Mouse (Mus musculus) kidney, embryonic 16.5 days (tissue): ENCODE results near the gene Gprin1. TPM values are rescaled to one million over a fixed set of nuclear protein-coding genes. Genes with fewer than 3 reads are reported as not detected.

ENCODE experiments used
- ATAC-seq: fragments of 200-750 bp; cut with Nextera tagmentation; 2 replicates; pipeline ENCODE4 v1.8.0; 2017; ENCODE audit warnings: moderate TSS enrichment; ENCODE audit not compliant: low FRiP score, low TSS enrichment
- H3K27ac ChIP-seq: fragments of 300-500 bp; sonication (generic); 2 replicates; pipeline ENCODE4 v1.5.1; 2014; ENCODE audit warnings: low read length
- H3K27me3 ChIP-seq: fragments of 300-500 bp; sonication (generic); 2 replicates; pipeline ENCODE4 v1.6.1; 2014; ENCODE audit warnings: low read length, control low read depth, mixed read lengths; ENCODE audit not compliant: insufficient read depth
- H3K36me3 ChIP-seq: fragments of 300-500 bp; sonication (generic); 2 replicates; pipeline ENCODE4 v1.6.1; 2014; ENCODE audit warnings: low read length, control low read depth, mixed read lengths; ENCODE audit not compliant: insufficient read depth
- H3K4me1 ChIP-seq: fragments of 300-500 bp; sonication (generic); 2 replicates; pipeline ENCODE4 v1.6.1; 2014; ENCODE audit warnings: low read length, control low read depth, mixed read lengths; ENCODE audit not compliant: insufficient read depth
- H3K4me2 ChIP-seq: fragments of 300-500 bp; sonication (generic); replicated peaks from 2 replicates; pipeline ENCODE4 v1.6.1; 2014; ENCODE audit warnings: low read depth, low read length
- H3K4me3 ChIP-seq: fragments of 300-500 bp; sonication (generic); 2 replicates; pipeline ENCODE4 v1.5.1; 2014; ENCODE audit warnings: mild to moderate bottlenecking, low read length
- H3K9ac ChIP-seq: fragments of 300-500 bp; sonication (generic); replicated peaks from 2 replicates; pipeline ENCODE4 v1.6.1; 2014; ENCODE audit warnings: low read length
- H3K9me3 ChIP-seq: fragments of 300-500 bp; sonication (generic); 2 replicates; pipeline ENCODE4 v1.6.1; 2016; ENCODE audit warnings: low read length, control low read depth
- WGBS: fragments of 180-500 bp; shearing (Covaris S2); extraction: QIAGEN DNeasy Blood & Tissue Kit; methylation state at CpG from one replicate; pipeline ENCODE4 v1.1.7; 2014; 5-methylcytosine and 5-hydroxymethylcytosine counted together
- polyA plus RNA-seq: library from polyadenylated mRNA; unstranded; fragments of >200 nt; fragmentation: Nextera tagmentation; extraction: Ambion mirVana; gene quantifications from 2 replicates; pipeline ENCODE4 v1.2.1, GENCODE M21; 2015

Gprin1 gene
- polyA plus RNA-seq, 1 experiment from 2014 or later = 0.06 TPM

GRCm38 (mm10) chr13:54701243-54701642 lies 48.4 kb downstream of the Gprin1 start, which contains the start of gene Cdhr2:
Cdhr2 (plus strand) TSS chr13:54701461.
- Histone ChIP-seq H3K27me3 (no peaks in the 10 kb centered on the region), H3K4me1 (peaks cover 10% of the 10 kb centered on the region), H3K9me3 (no peaks in the 10 kb centered on the region), H3K9ac (peak within 1 kb of the TSS; percentile 35; the same call in 1 of the 2 replicates), H3K4me2 (peak within 1 kb of the TSS; percentile 34), H3K36me3 (no peaks in the 10 kb centered on the region), H3K4me3 (peak within 1 kb of the TSS; percentile 10; the same call in 1 of the 2 replicates), H3K27ac (peak within 1 kb of the TSS; percentile 39)
- ATAC-seq = peak; percentile 89
- 42% methylated on average over 5 of the region's 5 CpGs for WGBS

- 88% methylated on average over 11 of the region's 11 CpGs for WGBS
- no peak overlapping the region for H3K9ac ChIP-seq
- peaks cover 19% of the 10 kb centered on the region for H3K4me1 ChIP-seq
- no peaks in the 10 kb centered on the region for H3K27me3 ChIP-seq
- H3K36me3 ChIP-seq = no peaks in the 10 kb centered on the region
- no peaks in the 10 kb centered on the region for H3K9me3 ChIP-seq
- H3K4me2 ChIP-seq = no peak overlapping the region
- no peak overlapping the region for H3K4me3 ChIP-seq
- no peak for ATAC-seq
- H3K27ac ChIP-seq = no peak overlapping the region
Measured at GRCm38 (mm10) chr13:54695479-54696230, 54.0 kb downstream of the Gprin1 start.

GRCm38 (mm10) chr13:54694348-54695060 lies 55.2 kb downstream of the Gprin1 start:
- Histone ChIP-seq H3K9ac (peak overlapping the region; percentile 79), H3K27ac (peak overlapping the region; percentile 98), H3K27me3 (no peaks in the 10 kb centered on the region), H3K9me3 (no peaks in the 10 kb centered on the region), H3K4me3 (peak overlapping the region; percentile 71), H3K4me2 (peak overlapping the region; percentile 59), H3K4me1 (peaks cover 19% of the 10 kb centered on the region), H3K36me3 (no peaks in the 10 kb centered on the region)
- WGBS = 16% methylated on average over 26 of the region's 26 CpGs
- ATAC-seq = peak; percentile 84

GRCm38 (mm10) chr13:54693558-54694347 lies 55.9 kb downstream of the Gprin1 start, which contains the start of gene Rnf44:
Rnf44 (minus strand) TSS chr13:54693907.
- peaks cover 21% of the 10 kb centered on the region for H3K4me1 ChIP-seq
- H3K36me3 ChIP-seq = no peaks in the 10 kb centered on the region
- H3K9me3 ChIP-seq = no peaks in the 10 kb centered on the region
- peak within 1 kb of the TSS; percentile 98 for H3K27ac ChIP-seq
- peak within 1 kb of the TSS; percentile 90 for H3K9ac ChIP-seq
- H3K4me2 ChIP-seq = peak within 1 kb of the TSS; percentile 71
- no peaks in the 10 kb centered on the region for H3K27me3 ChIP-seq
- ATAC-seq = peak; percentile 99
- H3K4me3 ChIP-seq = peak within 1 kb of the TSS; percentile 71
- WGBS = 0% methylated on average over 88 of the region's 92 CpGs

GRCm38 (mm10) chr13:54692711-54693557 lies 56.7 kb downstream of the Gprin1 start:
- Histone ChIP-seq H3K9me3 (no peaks in the 10 kb centered on the region), H3K27ac (peak overlapping the region; percentile 87), H3K36me3 (no peaks in the 10 kb centered on the region), H3K9ac (peak overlapping the region; percentile 90), H3K4me3 (peak overlapping the region; percentile 71), H3K4me2 (peak overlapping the region; percentile 71), H3K4me1 (peaks cover 25% of the 10 kb centered on the region), H3K27me3 (no peaks in the 10 kb centered on the region)
- no peak for ATAC-seq
- 12% methylated on average over 21 of the region's 21 CpGs for WGBS

- Histone ChIP-seq H3K27ac (no peak overlapping the region), H3K4me3 (peak overlapping the region; percentile 71; the same call in 1 of the 2 replicates), H3K4me2 (peak overlapping the region; percentile 71)
Measured at GRCm38 (mm10) chr13:54691737-54692136, 57.9 kb downstream of the Gprin1 start.

GRCm38 (mm10) chr13:54690151-54690740 lies 59.4 kb downstream of the Gprin1 start:
- Histone ChIP-seq H3K27ac (no peak overlapping the region), H3K4me3 (no peak overlapping the region), H3K36me3 (no peaks in the 10 kb centered on the region), H3K4me2 (no peak overlapping the region), H3K9ac (no peak overlapping the region), H3K27me3 (no peaks in the 10 kb centered on the region), H3K4me1 (peaks cover 38% of the 10 kb centered on the region), H3K9me3 (no peaks in the 10 kb centered on the region)
- no peak for ATAC-seq
- 92% methylated on average over 8 of the region's 8 CpGs for WGBS

More at GRCm38 (mm10) chr13:54691737-54692136, 57.9 kb downstream of the Gprin1 start:
- Histone ChIP-seq H3K9me3 (no peaks in the 10 kb centered on the region), H3K4me1 (peaks cover 25% of the 10 kb centered on the region), H3K27me3 (no peaks in the 10 kb centered on the region), H3K9ac (no peak overlapping the region), H3K36me3 (no peaks in the 10 kb centered on the region)
- ATAC-seq = no peak

- Histone ChIP-seq H3K36me3 (peaks cover 15% of the 10 kb centered on the region), H3K4me1 (peaks cover 45% of the 10 kb centered on the region), H3K9me3 (no peaks in the 10 kb centered on the region), H3K27ac (peak overlapping the region; percentile 99), H3K4me2 (peak overlapping the region; percentile 67), H3K27me3 (no peaks in the 10 kb centered on the region), H3K9ac (peak overlapping the region; percentile 97), H3K4me3 (peak overlapping the region; percentile 99)
- under 1% methylated on average over 81 of the region's 82 CpGs for WGBS
- peak; percentile 91 for ATAC-seq
Measured at GRCm38 (mm10) chr13:54687575-54688424, 61.9 kb downstream of the Gprin1 start.
